Mouse (Mus musculus) CH12.LX (cell line): Measurements from ENCODE around the gene Phgdh.

Experiments
- CTCF ChIP-seq, 2 experiments: IDR thresholded peaks in 1 of 2; conservative IDR thresholded peaks in 1 of 2; 2 replicates each; pipeline ENCODE4 v1.5.1; 2011 to 2012; ENCODE audit warnings: low read depth in 2 of 2, low read length in 2 of 2, improper control_type of control experiment in 1 of 2, inconsistent platforms in 1 of 2, mild to moderate bottlenecking in 1 of 2, moderate library complexity in 1 of 2
- EP300 ChIP-seq: IDR thresholded peaks from 2 replicates; pipeline ENCODE4 v1.6.1; 2011; ENCODE audit warnings: low read length, improper control_type of control experiment
- ETS1 ChIP-seq: conservative IDR thresholded peaks from 2 replicates; pipeline ENCODE4 v1.6.1; 2012; ENCODE audit warnings: low read depth, mild to moderate bottlenecking, inconsistent platforms, low read length, improper control_type of control experiment, moderate library complexity
- POLR2AphosphoS2 ChIP-seq: IDR thresholded peaks from 2 replicates; pipeline ENCODE4 v1.6.1; 2011; ENCODE audit warnings: low read depth, low read length, improper control_type of control experiment
- SIN3A ChIP-seq: IDR thresholded peaks from 2 replicates; pipeline ENCODE4 v1.6.1; 2012; ENCODE audit warnings: low read length, improper control_type of control experiment, inconsistent platforms
- SMC3 ChIP-seq: IDR thresholded peaks from 2 replicates; pipeline ENCODE4 v1.6.1; 2011; ENCODE audit warnings: low read depth, low read length, improper control_type of control experiment
- USF2 ChIP-seq: conservative IDR thresholded peaks from 2 replicates; pipeline ENCODE4 v1.6.1; 2011; ENCODE audit warnings: low read depth, low read length, improper control_type of control experiment
- ZC3H11A ChIP-seq: IDR thresholded peaks from 2 replicates; pipeline ENCODE4 v1.6.1; 2012; ENCODE audit warnings: low read depth, mild to moderate bottlenecking, inconsistent platforms, low read length, improper control_type of control experiment
- ZMIZ1 ChIP-seq: IDR thresholded peaks from 2 replicates; pipeline ENCODE4 v1.6.1; 2012; ENCODE audit warnings: low read depth, mild to moderate bottlenecking, inconsistent platforms, low read length, improper control_type of control experiment

GRCm38 (mm10) chr3:98280933-98281678 is 58.7 kb downstream of the Phgdh start:
- TF ChIP-seq EP300 = no peak
- peak; percentile 42 for TF ChIP-seq SMC3
- no peak for TF ChIP-seq ZC3H11A
- no peak for TF ChIP-seq USF2
- TF ChIP-seq ETS1 = no peak
- TF ChIP-seq POLR2AphosphoS2 = no peak
- no peak for TF ChIP-seq ZMIZ1
- TF ChIP-seq CTCF (conservative IDR thresholded peaks at IDR 0.05 in 1 of 2, IDR thresholded peaks at IDR 0.05 in 1 of 2; ENCODE audit: low read depth in 2 of 2, low read length in 2 of 2) = peak; percentile 78 to 84
- no peak for TF ChIP-seq SIN3A
